Comparison of ENCODE assay signal across 18 mouse cellular contexts in the genomic region with DNA sequence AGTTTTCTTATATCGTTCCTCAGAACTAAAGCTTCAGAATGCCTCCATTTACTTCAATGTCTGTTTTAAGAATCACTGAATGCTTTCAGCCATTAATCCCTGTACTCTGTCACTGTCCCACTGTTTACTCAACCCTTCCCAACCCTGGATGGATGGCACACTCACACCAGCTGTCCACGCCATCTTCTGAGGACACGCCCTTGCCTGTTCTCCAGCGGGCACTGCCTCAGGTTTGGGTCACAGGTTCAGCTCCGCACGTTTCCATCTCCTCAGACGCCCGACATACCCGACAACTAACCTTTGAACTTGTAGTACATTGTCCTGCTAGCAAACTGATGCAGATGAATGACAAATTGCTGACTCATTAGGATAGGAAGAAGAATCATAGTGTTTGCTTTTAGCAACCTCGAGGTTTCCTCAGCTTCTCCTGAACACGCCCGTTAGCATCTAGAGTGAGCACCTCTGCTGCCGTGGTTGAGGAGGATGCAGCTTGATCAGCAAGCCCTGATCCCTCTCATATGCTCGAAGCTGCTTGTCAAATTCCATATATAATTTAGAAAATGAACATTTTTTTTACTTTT.
DNase-seq lines count a peak whose midpoint lies in the region; ATAC-seq lines count a peak whose summit lies in the region.
"Had no signal": no experiment of that assay in that cellular context is flagged by ENCODE, and none has a peak within 500 bp of the region (broad histone marks: within the 10 kb centered on the region; RNA-seq: fewer than 3 reads in every experiment).

No protein-coding gene starts in this region.

- peak overlapping the region; percentile 12; the same call in 1 of the 2 replicates for H3K4me2 ChIP-seq in stomach, embryonic 14.5 days (replicated peaks; ENCODE audit: low read depth, low read length)
- H3K4me2 ChIP-seq: midbrain, embryonic 12.5 days had no signal

- H3K4me3 ChIP-seq in stomach, embryonic 14.5 days (ENCODE audit: low read depth, low read length), result no peak overlapping the region
- H3K4me3 ChIP-seq: midbrain, embryonic 12.5 days had no signal

- 16% methylated on average over 14 of the region's 14 CpGs for WGBS in stomach, embryonic 14.5 days

- no peak overlapping the region for H3K9ac ChIP-seq in stomach, embryonic 14.5 days (replicated peaks; ENCODE audit: low read depth, low read length)
- H3K9ac ChIP-seq: liver, postnatal 0 days; midbrain, embryonic 12.5 days had no signal

- H3K36me3 ChIP-seq in stomach, embryonic 14.5 days (ENCODE audit: control insufficient read depth, insufficient read depth, low read length), result no peaks in the 10 kb centered on the region
- H3K36me3 ChIP-seq: midbrain, embryonic 12.5 days had no signal

- DNase-seq in kidney, adult 9 months, result peak; percentile 29
- DNase-seq in kidney, postnatal 10 days, result no peak
- peak; percentile 46 for DNase-seq in 416B (ENCODE audit: low read depth)
- peak; percentile 17 for DNase-seq in embryo, embryonic 9.5 days (ENCODE audit: extremely low spot score)
- no peak for DNase-seq in heart, adult 9 months (ENCODE audit: low spot score in 2 of 2)
- DNase-seq in MN1 (ENCODE audit: low spot score), result no peak
- no peak for DNase-seq in adrenal gland, adult 8-10 months
- DNase-seq: adrenal gland, postnatal 25 days; cerebellum, adult 8-10 months; gastrocnemius, postnatal 25 days; heart, postnatal 4 days; liver, postnatal 0 days; lung, postnatal 4 days; right cerebral cortex, postnatal 4 days had no signal

- H3K9me3 ChIP-seq in stomach, embryonic 14.5 days (ENCODE audit: control insufficient read depth, low read depth, low read length), result no peaks in the 10 kb centered on the region
- H3K9me3 ChIP-seq: G1E; midbrain, embryonic 12.5 days had no signal

- H3K27ac ChIP-seq in stomach, embryonic 14.5 days (ENCODE audit: low read length), result no peak overlapping the region
- H3K27ac ChIP-seq: hindbrain, postnatal 0 days; midbrain, embryonic 12.5 days had no signal

- peaks cover 10% of the 10 kb centered on the region; the same call in 1 of the 2 replicates for H3K4me1 ChIP-seq in stomach, embryonic 14.5 days (ENCODE audit: control insufficient read depth, insufficient read depth, low read length)

- no peaks in the 10 kb centered on the region for H3K27me3 ChIP-seq in stomach, embryonic 14.5 days (ENCODE audit: control insufficient read depth, insufficient read depth, low read length)
- H3K27me3 ChIP-seq: midbrain, embryonic 12.5 days had no signal

- no peak for ATAC-seq in stomach, embryonic 14.5 days (ENCODE audit: insufficient number of reproducible peaks, insufficient read depth, low FRiP score, low read depth)
- ATAC-seq: hindbrain, postnatal 0 days; liver, postnatal 0 days had no signal

Comparison
In these comparisons a context has a peak if more than half of its experiments do, and no peak if none do; other contexts are left out.
1. DNase-seq: peak in kidney, adult 9 months (single experiment), 416B (single experiment) and embryo, embryonic 9.5 days (single experiment); none in kidney, postnatal 10 days (single experiment), heart, adult 9 months (0 of 2), MN1 (single experiment) and adrenal gland, adult 8-10 months (single experiment).